Mouse (Mus musculus) embryonic fibroblast, embryonic 13.5 days (primary cell): Measurements from ENCODE around the gene Ecpas. TPM values are rescaled to one million over a fixed set of nuclear protein-coding genes. Genes with fewer than 3 reads are reported as not detected.

Experiments used
- H3K27ac ChIP-seq: 2 replicates; pipeline ENCODE4 v1.5.1; 2012; ENCODE audit warnings: low read length, control low read depth, inconsistent platforms; ENCODE audit not compliant: insufficient read depth
- H3K4me1 ChIP-seq: 2 replicates; pipeline ENCODE4 v1.6.1; 2011; ENCODE audit warnings: low read length; ENCODE audit not compliant: control insufficient read depth, insufficient read depth
- H3K4me3 ChIP-seq: 2 replicates; pipeline ENCODE4 v1.5.1; 2011; ENCODE audit warnings: mild to moderate bottlenecking, control low read depth, low read length; ENCODE audit not compliant: insufficient read depth
- CTCF ChIP-seq: IDR thresholded peaks from 2 replicates; pipeline ENCODE4 v1.5.1; 2011; ENCODE audit warnings: mild to moderate bottlenecking, control low read depth, low read length, moderate library complexity, borderline replicate concordance; ENCODE audit not compliant: insufficient read depth
- POLR2A ChIP-seq: IDR thresholded peaks from 2 replicates; pipeline ENCODE4 v1.6.1; 2011; ENCODE audit warnings: low read depth, mild to moderate bottlenecking, control low read depth, low read length, moderate library complexity
- polyA plus RNA-seq: library from polyadenylated mRNA; stranded (reverse); fragments of >200 nt; gene quantifications from 2 replicates; pipeline ENCODE4 v1.2.4, GENCODE M21; 2011; ENCODE audit warnings: low read depth; ENCODE audit not compliant: missing spikeins, insufficient read length

Ecpas gene
- polyA plus RNA-seq, 1 experiment: 129 TPM

GRCm38 (mm10) chr4:58749510-58749909 is 163.0 kb downstream of the Ecpas start:
- H3K27ac ChIP-seq: peak overlapping the region; percentile 81; the same call in 1 of the 2 replicates
- no peak overlapping the region for H3K4me3 ChIP-seq
- TF ChIP-seq CTCF (no peak), POLR2A (no peak)
- peaks cover 2% of the 10 kb centered on the region; the same call in 1 of the 2 replicates for H3K4me1 ChIP-seq

GRCm38 (mm10) chr4:58749101-58749500 is 163.4 kb downstream of the Ecpas start:
- H3K4me1 ChIP-seq: peaks cover 2% of the 10 kb centered on the region; the same call in 1 of the 2 replicates
- TF ChIP-seq POLR2A: no peak
- no peak for TF ChIP-seq CTCF
- H3K4me3 ChIP-seq: no peak overlapping the region
- peak overlapping the region; percentile 81 for H3K27ac ChIP-seq

Other genes starting within 250 kb of the Ecpas start
- 0.12 and 0.32 TPM in 2 replicates for gene Olfr267, start 125.0 kb downstream of the Ecpas start, polyA plus RNA-seq
- gene Zkscan16, start 30.9 kb upstream of the Ecpas start, polyA plus RNA-seq: 1.1 TPM in 1 of 2 replicates, not detected in the other
- gene Ptgr1, start 74.4 kb upstream of the Ecpas start, polyA plus RNA-seq: 21.6 and 27.7 TPM in 2 replicates
- 24.9 and 30.3 TPM in 2 replicates for gene Dnajc25, start 82.3 kb upstream of the Ecpas start, polyA plus RNA-seq
- not detected in 2 replicates for gene Gm20503, start 90.5 kb upstream of the Ecpas start, polyA plus RNA-seq
- 106 and 124 TPM in 2 replicates for gene Gng10, start 122.3 kb upstream of the Ecpas start, polyA plus RNA-seq
- not detected in 2 replicates for gene AI481877, start 226.2 kb upstream of the Ecpas start, polyA plus RNA-seq